Mouse (Mus musculus) myocyte (in vitro differentiated cells): ENCODE measurements around the gene Dlgap1. TPM values are rescaled to one million over a fixed set of nuclear protein-coding genes. Genes with fewer than 3 reads are reported as not detected.

Experiments
- H3K27me3 ChIP-seq: one replicate; pipeline ENCODE4 v1.6.1; 2011; ENCODE audit not compliant: control insufficient read depth, insufficient read depth, insufficient read length
- H3K36me3 ChIP-seq: one replicate; pipeline ENCODE4 v1.6.1; 2011; ENCODE audit not compliant: control insufficient read depth, insufficient read depth
- H3K4me2 ChIP-seq: one replicate; pipeline ENCODE4 v1.6.1; 2011; ENCODE audit warnings: low read depth, control low read depth
- H3K4me3 ChIP-seq: one replicate; pipeline ENCODE4 v1.5.1; 2011; ENCODE audit warnings: mild to moderate bottlenecking, control low read depth, moderate library complexity
- H3K79me2 ChIP-seq: one replicate; pipeline ENCODE4 v1.6.1; 2011; ENCODE audit not compliant: control insufficient read depth, insufficient read depth
- H3ac ChIP-seq: one replicate; pipeline ENCODE4 v1.6.1; 2011; ENCODE audit not compliant: control insufficient read depth, insufficient read length
- CEBPB ChIP-seq: IDR thresholded peaks from 2 replicates; pipeline ENCODE4 v1.6.1; 2011; ENCODE audit warnings: mild to moderate bottlenecking, moderate library complexity; ENCODE audit not compliant: poor library complexity, insufficient read depth, severe bottlenecking
- E2F4 ChIP-seq: IDR thresholded peaks from one replicate; pipeline ENCODE4 v1.6.1; 2011; ENCODE audit warnings: mild to moderate bottlenecking, control low read depth, moderate library complexity; ENCODE audit not compliant: insufficient read depth
- MAX ChIP-seq: IDR thresholded peaks from one replicate; pipeline ENCODE4 v1.6.1; 2011; ENCODE audit warnings: low read depth, mild to moderate bottlenecking, control low read depth
- MYOD1 ChIP-seq, 3 experiments: IDR thresholded peaks; one replicate each; pipeline ENCODE4 v1.6.1; 2011; ENCODE audit warnings: control low read depth in 2 of 3, low read depth in 2 of 3, mild to moderate bottlenecking in 2 of 3, moderate library complexity in 1 of 3; ENCODE audit not compliant: insufficient read length in 2 of 3, control insufficient read depth in 1 of 3
- MYOG ChIP-seq, 3 experiments: IDR thresholded peaks; one replicate each; pipeline ENCODE4 v1.6.1; 2011; ENCODE audit warnings: control low read depth in 2 of 3, low read depth in 2 of 3, mild to moderate bottlenecking in 2 of 3; ENCODE audit not compliant: insufficient read length in 2 of 3, control insufficient read depth in 1 of 3, insufficient read depth in 1 of 3
- POLR2A ChIP-seq: IDR thresholded peaks from one replicate; pipeline ENCODE4 v1.6.1; 2011; ENCODE audit warnings: low read depth, mild to moderate bottlenecking, control low read depth, moderate library complexity; ENCODE audit not compliant: insufficient read length
- POLR2AphosphoS2 ChIP-seq: IDR thresholded peaks from one replicate; pipeline ENCODE4 v1.6.1; 2011; ENCODE audit warnings: low read depth, control low read depth; ENCODE audit not compliant: insufficient read length
- REST ChIP-seq: IDR thresholded peaks from one replicate; pipeline ENCODE4 v1.6.1; 2011; ENCODE audit warnings: mild to moderate bottlenecking, control low read depth, moderate library complexity; ENCODE audit not compliant: insufficient read depth, insufficient read length
- SRF ChIP-seq: IDR thresholded peaks from one replicate; pipeline ENCODE4 v1.6.1; 2011; ENCODE audit warnings: low read depth; ENCODE audit not compliant: control insufficient read depth, insufficient read length
- TCF12 ChIP-seq: IDR thresholded peaks from one replicate; pipeline ENCODE4 v1.6.1; 2011; ENCODE audit warnings: mild to moderate bottlenecking, control low read depth; ENCODE audit not compliant: poor library complexity, insufficient read depth, severe bottlenecking
- TCF3 ChIP-seq: IDR thresholded peaks from one replicate; pipeline ENCODE4 v1.6.1; 2011; ENCODE audit warnings: low read depth, control low read depth; ENCODE audit not compliant: insufficient read length
- USF1 ChIP-seq: IDR thresholded peaks from one replicate; pipeline ENCODE4 v1.6.1; 2011; ENCODE audit warnings: low read depth, mild to moderate bottlenecking, control low read depth, moderate library complexity
- polyA plus RNA-seq: library from polyadenylated mRNA; unstranded; fragments of >200 nt; fragmentation: generic; extraction: Trizol; gene quantifications from one replicate; pipeline ENCODE4 v1.2.1, GENCODE M21; 2012; ENCODE audit warnings: missing spikeins

Gene Dlgap1
- polyA plus RNA-seq, 1 experiment: 0.31 TPM

- no peak overlapping the region for H3ac ChIP-seq
- TF ChIP-seq CEBPB: peak; percentile 73
- TF ChIP-seq REST: no peak
- TF ChIP-seq MYOG (IDR thresholded peaks at IDR 0.05; ENCODE audit: control insufficient read depth in 1 of 3, insufficient read depth in 1 of 3, insufficient read length in 2 of 3, low read depth in 2 of 3): peak in 1 of 3 experiments; percentile 1
- TF ChIP-seq MAX: no peak
- TF ChIP-seq MYOD1 (IDR thresholded peaks at IDR 0.05; ENCODE audit: control insufficient read depth in 1 of 3, insufficient read length in 2 of 3, low read depth in 2 of 3): peak in 1 of 3 experiments; percentile 1
- TF ChIP-seq USF1: peak; percentile 6
- no peaks in the 10 kb centered on the region for H3K27me3 ChIP-seq
- no peaks in the 10 kb centered on the region for H3K79me2 ChIP-seq
- no peak overlapping the region for H3K4me3 ChIP-seq
- H3K4me2 ChIP-seq: peak overlapping the region; percentile 46
- no peaks in the 10 kb centered on the region for H3K36me3 ChIP-seq
These were observed 828.3 kb downstream of the Dlgap1 start for GRCm38 (mm10) chr17:70796940-70797772.

- no peak overlapping the region for H3K4me3 ChIP-seq
- no peaks in the 10 kb centered on the region for H3K27me3 ChIP-seq
- H3ac ChIP-seq: no peak overlapping the region
- no peaks in the 10 kb centered on the region for H3K79me2 ChIP-seq
- TF ChIP-seq MYOD1 (IDR thresholded peaks at IDR 0.05; ENCODE audit: control insufficient read depth in 1 of 3, insufficient read length in 2 of 3, low read depth in 2 of 3) (no peak), REST (no peak), TCF12 (no peak), MAX (no peak), CEBPB (no peak), E2F4 (no peak), POLR2A (no peak), USF1 (no peak), SRF (no peak), TCF3 (no peak), MYOG (IDR thresholded peaks at IDR 0.05; ENCODE audit: control insufficient read depth in 1 of 3, insufficient read depth in 1 of 3, insufficient read length in 2 of 3, low read depth in 2 of 3) (no peak)
- no peaks in the 10 kb centered on the region for H3K36me3 ChIP-seq
- H3K4me2 ChIP-seq: peak overlapping the region; percentile 46
These were observed 828.8 kb downstream of the Dlgap1 start for GRCm38 (mm10) chr17:70797773-70798045.

DNA sequence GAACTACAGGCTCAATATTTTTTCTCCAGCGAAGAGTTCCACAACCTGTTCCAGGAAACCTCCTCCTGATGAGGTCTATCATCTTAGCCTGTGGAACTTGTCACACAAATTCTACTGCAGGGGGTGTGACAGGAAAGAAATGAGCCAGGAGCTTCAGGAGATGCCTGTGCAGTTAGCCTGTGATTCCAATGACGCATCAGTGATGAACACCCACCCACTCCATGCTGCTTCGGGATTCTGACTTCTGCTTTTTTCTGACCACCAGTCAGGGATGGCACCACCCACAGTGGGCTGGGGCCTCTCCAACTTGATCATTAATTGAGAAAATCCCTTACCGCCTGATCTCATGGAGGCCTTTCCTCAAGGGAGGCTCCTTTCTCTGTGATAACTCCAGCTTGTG is 830.4 kb downstream of the Dlgap1 start:
- Histone ChIP-seq H3K79me2 (no peaks in the 10 kb centered on the region), H3K36me3 (no peaks in the 10 kb centered on the region), H3K27me3 (no peaks in the 10 kb centered on the region), H3K4me3 (no peak overlapping the region), H3K4me2 (no peak overlapping the region), H3ac (no peak overlapping the region)
- TF ChIP-seq E2F4 (no peak), MAX (no peak), MYOD1 (IDR thresholded peaks at IDR 0.05; ENCODE audit: control insufficient read depth in 1 of 3, insufficient read length in 2 of 3, low read depth in 2 of 3) (no peak), POLR2AphosphoS2 (no peak), TCF3 (no peak), SRF (no peak), REST (no peak), MYOG (IDR thresholded peaks at IDR 0.05; ENCODE audit: control insufficient read depth in 1 of 3, insufficient read depth in 1 of 3, insufficient read length in 2 of 3, low read depth in 2 of 3) (no peak), POLR2A (no peak)

- no peak overlapping the region for H3K4me2 ChIP-seq
These were observed 833.1 kb downstream of the Dlgap1 start for GRCm38 (mm10) chr17:70802022-70802421.

DNA sequence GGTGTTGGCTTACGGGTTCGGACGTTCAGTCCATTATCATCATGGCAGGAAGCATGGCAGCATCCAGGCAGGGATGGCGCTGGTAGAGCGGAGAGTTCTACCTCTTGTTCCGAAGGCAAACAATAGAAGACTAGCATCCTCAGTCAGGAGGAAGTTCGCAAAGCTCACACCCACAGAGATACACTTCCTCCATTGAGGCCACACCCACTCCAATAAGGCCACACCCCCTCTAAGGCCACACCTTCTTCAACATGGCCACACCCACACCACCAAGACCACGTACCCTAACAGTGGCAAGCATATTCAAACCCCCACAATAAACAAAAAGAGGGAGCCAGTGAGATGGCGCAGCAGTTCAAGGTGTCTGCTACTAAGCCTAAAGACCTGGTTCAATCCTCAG is 837.0 kb downstream of the Dlgap1 start:
- no peaks in the 10 kb centered on the region for H3K79me2 ChIP-seq
- H3K4me2 ChIP-seq: no peak overlapping the region
- H3ac ChIP-seq: no peak overlapping the region
- no peak overlapping the region for H3K4me3 ChIP-seq
- no peaks in the 10 kb centered on the region for H3K36me3 ChIP-seq
- TF ChIP-seq POLR2AphosphoS2 (no peak), MAX (no peak), MYOG (IDR thresholded peaks at IDR 0.05; ENCODE audit: control insufficient read depth in 1 of 3, insufficient read depth in 1 of 3, insufficient read length in 2 of 3, low read depth in 2 of 3) (no peak), CEBPB (no peak), REST (no peak), TCF12 (no peak), POLR2A (no peak), MYOD1 (IDR thresholded peaks at IDR 0.05; ENCODE audit: control insufficient read depth in 1 of 3, insufficient read length in 2 of 3, low read depth in 2 of 3) (no peak), TCF3 (no peak), E2F4 (no peak), USF1 (no peak)
- no peaks in the 10 kb centered on the region for H3K27me3 ChIP-seq

More at GRCm38 (mm10) chr17:70802022-70802421, 833.1 kb downstream of the Dlgap1 start:
- no peak for TF ChIP-seq MAX
- no peak for TF ChIP-seq USF1
- TF ChIP-seq MYOG (IDR thresholded peaks at IDR 0.05; ENCODE audit: control insufficient read depth in 1 of 3, insufficient read depth in 1 of 3, insufficient read length in 2 of 3, low read depth in 2 of 3): no peak
- no peak for TF ChIP-seq POLR2AphosphoS2
- no peaks in the 10 kb centered on the region for H3K36me3 ChIP-seq
- no peaks in the 10 kb centered on the region for H3K27me3 ChIP-seq
- H3K4me3 ChIP-seq: no peak overlapping the region
- no peaks in the 10 kb centered on the region for H3K79me2 ChIP-seq
- no peak overlapping the region for H3ac ChIP-seq
